Mouse (Mus musculus) heart, postnatal 4 days (tissue): Measurements from ENCODE around the gene Tbx10. TPM values are rescaled to one million over a fixed set of nuclear protein-coding genes. Genes with fewer than 3 reads are reported as not detected.
"Not testable (repeated sequence)": the region's sequence is repeated elsewhere in the genome, so short reads cannot be mapped to it uniquely, and the experiment has no call there.

Experiments used
- DNase-seq: peaks from one replicate; pipeline ENCODE4 v3.0.0; 2021
- total RNA-seq, 2 experiments: library from RNA; stranded (reverse); gene quantifications; 2 replicates each; pipeline ENCODE4 v1.2.3; 2021

Gene Tbx10
- total RNA-seq, 2 experiments from 2014 or later = not detected

- DNase-seq = peak; percentile 80
These were observed 53.7 kb downstream of the Tbx10 start, which contains the start of gene Gstp2 for GRCm38 (mm10) chr19:4045966-4046865. TSS of gene Gstp2 (minus strand) at chr19:4046023.

DNA sequence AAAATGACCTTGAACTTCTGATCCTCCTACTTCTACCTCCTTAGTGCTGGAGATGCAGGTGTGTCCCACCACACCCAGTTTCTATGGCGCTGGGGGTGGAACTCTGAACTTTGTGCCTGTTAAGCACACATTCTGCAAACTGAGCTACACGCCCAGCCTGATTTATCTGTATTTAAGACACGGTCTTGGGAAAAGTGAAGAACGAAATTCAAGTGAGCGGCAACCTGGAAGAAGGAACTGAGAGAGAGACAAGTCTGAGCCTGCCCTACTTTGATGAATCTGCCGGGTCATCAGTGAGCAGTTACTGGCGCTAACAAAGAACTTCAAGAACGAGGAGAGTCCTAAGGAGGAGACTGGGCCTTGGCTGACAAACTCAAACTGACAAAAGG lies 54.3 kb downstream of the Tbx10 start:
- no peak for DNase-seq

DNA sequence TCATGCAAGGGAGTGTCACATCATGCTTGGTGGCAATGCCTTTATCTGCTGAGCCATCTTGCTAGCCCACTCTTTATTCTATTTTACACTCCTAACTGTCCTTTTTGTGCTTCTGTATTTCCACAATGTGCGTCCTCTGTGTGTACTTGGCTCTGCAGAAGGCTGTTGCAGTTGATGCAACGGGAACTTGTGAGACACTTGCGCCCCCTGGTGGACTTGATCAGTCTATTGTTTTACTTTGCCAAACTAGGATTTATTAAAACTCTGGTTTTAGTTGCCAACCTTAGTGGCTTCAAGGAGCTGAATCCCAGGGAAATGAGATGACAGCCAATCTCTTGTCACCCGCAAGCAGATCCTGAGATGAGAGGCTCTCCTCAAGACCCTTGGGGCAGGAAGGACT lies 55.3 kb downstream of the Tbx10 start:
- peak; percentile 87 for DNase-seq

DNA sequence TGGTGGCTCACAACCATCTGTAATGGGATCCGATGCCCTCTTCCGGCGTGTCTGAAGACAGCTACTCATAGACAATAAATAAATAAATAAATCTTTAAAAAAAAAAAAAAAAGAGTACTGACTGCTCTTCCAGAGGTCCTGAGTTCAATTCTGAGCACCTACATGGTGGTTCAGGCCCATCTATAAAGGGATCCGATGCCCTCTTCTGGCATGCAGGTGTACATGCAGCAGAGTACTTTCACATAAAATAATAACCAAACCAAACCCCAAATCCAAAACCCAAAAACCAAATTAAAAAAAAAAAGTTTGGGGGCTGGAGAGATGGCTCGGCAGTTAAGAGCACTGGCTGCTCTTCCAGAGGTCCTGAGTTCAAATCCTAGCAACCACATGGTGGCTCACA lies 56.5 kb downstream of the Tbx10 start:
- not testable (repeated sequence) for DNase-seq

Other genes starting within 250 kb of the Tbx10 start
- gene Kmt5b, start 225.3 kb upstream of the Tbx10 start, total RNA-seq = 10 to 100 TPM; 36.7 to 37.7 TPM
- 10 to 100 TPM; 16.8 to 16.9 TPM for gene Chka, start 141.0 kb upstream of the Tbx10 start, total RNA-seq
- 10 to 100 TPM; 19.2 to 22.9 TPM for gene Tcirg1, start 85.6 kb upstream of the Tbx10 start, total RNA-seq
- gene Ndufs8, start 80.0 kb upstream of the Tbx10 start, total RNA-seq = 100 to 1,000 TPM; 290 to 307 TPM
- gene Aldh3b1, start 62.9 kb upstream of the Tbx10 start, total RNA-seq = 1 to 10 TPM; 1.6 to 1.9 TPM
- gene Unc93b1, start 57.6 kb upstream of the Tbx10 start, total RNA-seq = 10 to 100 TPM; 15.1 to 15.4 TPM
- under 1 TPM; 0.17 to 0.18 TPM for gene Aldh3b3, start 34.1 kb upstream of the Tbx10 start, total RNA-seq
- under 1 TPM; 0.12 to 0.32 TPM for gene Aldh3b2, start 20.4 kb upstream of the Tbx10 start, total RNA-seq
- gene Acy3, start 6.2 kb upstream of the Tbx10 start, total RNA-seq = 10 to 100 TPM; 10.6 to 12.0 TPM
- gene Nudt8, start 7.8 kb downstream of the Tbx10 start, total RNA-seq = 10 to 100 TPM; 56.6 to 63.2 TPM
- gene Gm49405, start 7.9 kb downstream of the Tbx10 start, total RNA-seq = 1 to 10 TPM; 1.4 to 2.4 TPM
- 100 to 1,000 TPM; 106 to 120 TPM for gene Doc2g, start 10.6 kb downstream of the Tbx10 start, total RNA-seq
- 100 to 1,000 TPM; 774 to 835 TPM for gene Ndufv1, start 20.1 kb downstream of the Tbx10 start, total RNA-seq
- gene Gstp1, start 45.2 kb downstream of the Tbx10 start, total RNA-seq = 100 to 1,000 TPM; 219 to 261 TPM
- gene Gstp2, start 53.3 kb downstream of the Tbx10 start, total RNA-seq = 10 to 100 TPM; 69.7 to 73.5 TPM
- not detected for gene Gstp3, start 66.8 kb downstream of the Tbx10 start, total RNA-seq
- not detected for gene Cabp2, start 88.8 kb downstream of the Tbx10 start, total RNA-seq
- gene Cdk2ap2, start 104.4 kb downstream of the Tbx10 start, total RNA-seq = 10 to 100 TPM; 22.4 to 23.6 TPM
- gene Pitpnm1, start 107.2 kb downstream of the Tbx10 start, total RNA-seq = 10 to 100 TPM; 41.8 to 42.9 TPM
- gene Aip, start 133.1 kb downstream of the Tbx10 start, total RNA-seq = 10 to 100 TPM; 54.6 to 55.7 TPM
- under 1 TPM in 1 of 2 experiments, not detected in 1; 0.07 TPM for gene Gpr152, start 147.0 kb downstream of the Tbx10 start, total RNA-seq
- gene Cabp4, start 151.3 kb downstream of the Tbx10 start, total RNA-seq = under 1 TPM in 1 of 2 experiments, not detected in 1; 0.18 TPM
- gene Coro1b, start 155.9 kb downstream of the Tbx10 start, total RNA-seq = 10 to 100 TPM; 74.6 to 74.8 TPM
- gene Ptprcap, start 160.9 kb downstream of the Tbx10 start, total RNA-seq = 1 to 10 TPM; 2.0 to 2.2 TPM
- gene Rps6kb2, start 170.6 kb downstream of the Tbx10 start, total RNA-seq = 10 to 100 TPM; 26.0 to 26.3 TPM
- 10 to 100 TPM; 46.7 to 49.0 TPM for gene Carns1, start 182.7 kb downstream of the Tbx10 start, total RNA-seq
- gene Tbc1d10c, start 198.5 kb downstream of the Tbx10 start, total RNA-seq = 1 to 10 TPM; 2.0 to 2.1 TPM
- gene Ppp1ca, start 199.3 kb downstream of the Tbx10 start, total RNA-seq = 100 to 1,000 TPM; 481 to 484 TPM
- 1 to 10 TPM; 8.3 to 8.4 TPM for gene Rad9a, start 208.9 kb downstream of the Tbx10 start, total RNA-seq
- 1 to 10 TPM; 2.1 to 2.7 TPM for gene Clcf1, start 221.5 kb downstream of the Tbx10 start, total RNA-seq
- gene AC109138.7, start 221.6 kb downstream of the Tbx10 start, total RNA-seq = not detected
- 10 to 100 TPM; 11.0 to 11.2 TPM for gene Pold4, start 239.1 kb downstream of the Tbx10 start, total RNA-seq